ENCODE assay signal across 22 mouse cellular contexts in the genomic region with DNA sequence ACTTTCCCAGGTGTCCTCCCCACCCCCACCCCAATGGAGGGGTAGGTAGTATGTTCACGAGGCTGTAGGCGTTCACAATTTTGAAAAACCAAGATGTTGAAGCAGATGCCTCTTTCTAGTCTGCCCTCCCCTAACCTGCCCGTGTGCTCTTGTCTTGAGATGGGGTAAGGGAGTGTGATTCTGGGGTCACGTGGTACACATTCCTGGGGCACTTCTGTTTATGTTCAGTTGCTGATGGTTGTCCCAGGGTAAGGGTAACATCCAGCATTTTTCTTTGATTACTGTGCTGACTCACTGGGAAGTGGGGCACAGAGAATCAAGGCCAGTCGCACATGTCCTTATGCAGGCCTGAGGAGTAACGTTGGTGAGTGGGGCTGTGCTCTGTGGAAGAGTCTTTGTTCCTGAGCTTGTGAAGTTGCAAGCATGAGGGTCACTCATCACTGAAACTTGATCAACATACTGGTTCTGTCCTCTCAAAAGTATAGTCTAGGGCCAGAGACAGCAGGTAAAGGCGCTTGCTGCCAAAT.
"Had no signal": no experiment of that assay in that cellular context is flagged by ENCODE, and none has a peak within 500 bp of the region (broad histone marks: within the 10 kb centered on the region; RNA-seq: fewer than 3 reads in every experiment).

No protein-coding gene starts in this region.

- H3K9ac ChIP-seq: limb, embryonic 13.5 days; liver, embryonic 12.5 days; liver, embryonic 15.5 days; lung, embryonic 15.5 days; midbrain, embryonic 12.5 days had no signal

- H3K9me3 ChIP-seq: limb, embryonic 13.5 days; liver, embryonic 12.5 days; liver, embryonic 15.5 days; lung, embryonic 15.5 days; midbrain, embryonic 12.5 days had no signal

- H3K36me3 ChIP-seq: limb, embryonic 10.5 days; limb, embryonic 13.5 days; liver, embryonic 12.5 days; liver, embryonic 15.5 days; lung, embryonic 15.5 days; midbrain, embryonic 12.5 days had no signal

- H3K27me3 ChIP-seq: liver, embryonic 12.5 days; liver, embryonic 15.5 days; lung, embryonic 15.5 days; midbrain, embryonic 12.5 days had no signal

- H3K27ac ChIP-seq: kidney, postnatal 0 days; layer of hippocampus, adult 2 months; limb, embryonic 10.5 days; limb, embryonic 13.5 days; liver, embryonic 12.5 days; liver, embryonic 15.5 days; lung, embryonic 15.5 days; midbrain, embryonic 12.5 days; stomach, postnatal 0 days had no signal

- H3K4me1 ChIP-seq: liver, embryonic 12.5 days; liver, embryonic 15.5 days had no signal

- ATAC-seq: liver, embryonic 12.5 days; midbrain, embryonic 16.5 days had no signal

- H3K4me3 ChIP-seq: layer of hippocampus, adult 2 months; limb, embryonic 10.5 days; limb, embryonic 13.5 days; liver, embryonic 12.5 days; liver, embryonic 15.5 days; lung, embryonic 15.5 days; midbrain, embryonic 12.5 days had no signal

- DNase-seq: kidney, postnatal 25 days; layer of hippocampus, adult 9-11 months; liver; lung, adult 18-20 months; lung, postnatal 14 days; lung, postnatal 4 days; right cerebral cortex, adult 18-20 months; right cerebral cortex, postnatal 14 days; right cerebral cortex, postnatal 4 days; thymus, adult 2 months; thymus, postnatal 14 days; thymus, postnatal 4 days had no signal

- H3K4me2 ChIP-seq: limb, embryonic 13.5 days; liver, embryonic 12.5 days; liver, embryonic 15.5 days; lung, embryonic 15.5 days; midbrain, embryonic 12.5 days had no signal
